Mouse (Mus musculus) C2C12 (cell line): Measurements from ENCODE around the gene Fxyd4.

Experiments used
- CTCF ChIP-seq: IDR thresholded peaks from one replicate; pipeline ENCODE4 v1.5.1; 2011; ENCODE audit not compliant: control insufficient read depth, insufficient read depth, insufficient read length
- MAX ChIP-seq: IDR thresholded peaks from one replicate; pipeline ENCODE4 v1.6.1; 2011; ENCODE audit warnings: mild to moderate bottlenecking, control low read depth
- MYOD1 ChIP-seq: IDR thresholded peaks from one replicate; pipeline ENCODE4 v1.6.1; 2011; ENCODE audit warnings: low read depth; ENCODE audit not compliant: control insufficient read depth, insufficient read length
- MYOG ChIP-seq: IDR thresholded peaks from one replicate; pipeline ENCODE4 v1.6.1; 2011; ENCODE audit not compliant: control insufficient read depth, insufficient read length; ENCODE audit errors: extremely low read depth

GRCm38 (mm10) chr6:117891369-117892160, 45.9 kb downstream of the Fxyd4 start:
- TF ChIP-seq CTCF, result no peak
- TF ChIP-seq MAX, result no peak
- no peak for TF ChIP-seq MYOD1
- no peak for TF ChIP-seq MYOG
